Mouse (Mus musculus): ENCODE results near the gene Chrna9. TPM values are rescaled to one million over a fixed set of nuclear protein-coding genes. Genes with fewer than 3 reads are reported as not detected.

The Chrna9 gene
- total RNA-seq, 4 experiments from 2014 or later, result not detected

DNA sequence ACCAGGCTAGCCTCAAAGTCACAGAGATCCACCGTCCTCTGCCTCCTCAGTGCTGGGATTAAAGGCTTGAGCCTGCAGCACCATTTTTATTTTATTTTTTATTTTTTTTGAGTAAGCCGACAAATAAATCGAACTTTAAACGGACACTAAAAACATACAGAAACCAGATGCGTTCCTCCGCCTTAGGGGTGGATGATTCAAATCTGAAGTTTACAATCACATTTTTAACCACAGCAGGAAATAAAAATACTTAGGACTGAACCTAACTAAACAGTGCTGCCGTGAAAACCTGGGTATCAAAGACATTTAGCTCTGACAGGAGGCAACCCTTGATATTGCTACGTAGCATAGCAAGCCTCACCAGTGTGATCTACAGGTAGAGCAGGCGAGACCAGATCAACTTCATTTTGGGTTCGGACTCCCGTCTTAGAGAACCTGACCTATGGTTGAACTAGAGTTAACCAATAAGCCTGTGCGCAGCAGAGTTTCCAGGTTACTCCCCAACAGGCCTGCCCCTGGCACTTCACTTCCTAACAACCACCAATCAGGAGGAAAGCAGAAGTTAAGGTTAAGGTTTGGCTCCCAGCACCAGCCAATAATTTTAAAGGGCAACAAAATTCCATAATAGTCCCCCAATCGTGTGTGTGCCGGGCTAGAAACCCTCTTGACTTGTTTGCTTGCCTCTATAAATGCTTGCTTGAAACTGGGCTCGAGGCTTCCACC lies 73.7 kb downstream of the Chrna9 start:
- no peak for DNase-seq (ENCODE audit: low spot score in 2 of 2)

GRCm38 (mm10) chr5:66013999-66014398 lies 79.3 kb downstream of the Chrna9 start:
- DNase-seq (ENCODE audit: low spot score in 2 of 2), result no peak

DNA sequence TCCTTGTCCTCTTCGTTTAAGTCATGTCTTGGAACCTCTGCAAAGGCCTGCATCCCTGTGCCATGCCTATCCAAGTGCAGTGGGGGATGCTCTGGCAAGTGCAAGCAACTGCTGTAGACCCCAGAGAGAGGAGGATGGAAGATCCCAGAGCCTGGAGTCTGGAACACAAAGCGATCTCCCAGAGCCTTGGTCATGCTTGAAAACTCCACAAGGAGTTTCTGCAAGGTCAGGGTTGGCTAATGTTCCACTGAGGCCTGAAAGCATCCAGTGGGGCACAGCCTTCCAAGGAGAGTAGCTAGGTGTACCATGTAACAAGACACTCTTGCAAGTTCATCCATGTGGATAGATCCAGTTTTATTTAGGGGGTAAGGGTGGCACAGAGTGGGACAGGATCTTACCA lies 79.7 kb downstream of the Chrna9 start:
- no peak for DNase-seq (ENCODE audit: low spot score in 2 of 2)

- no peak for DNase-seq (ENCODE audit: low spot score in 2 of 2)
Observed at GRCm38 (mm10) chr5:66015449-66015961, 80.8 kb downstream of the Chrna9 start.

- DNase-seq (ENCODE audit: low spot score in 2 of 2), result no peak
Observed at GRCm38 (mm10) chr5:66026796-66027195, 92.1 kb downstream of the Chrna9 start.

Small RNA genes lying within 50 kb of the gene (microRNA-seq; reads per million reads assigned to microRNA genes)
- 0 reads per million in 2 experiments for gene Gm25952

Other genes with a start within 250 kb of the Chrna9 start
- gene Pds5a, start 236.6 kb upstream of the Chrna9 start, total RNA-seq (2022), result 100 to 1,000 TPM in 1 of 4 experiments, 10 to 100 TPM in 3; 77.7 to 101 (median 85.5) TPM
- 10 to 100 TPM in 2 of 4 experiments, 1 to 10 TPM in 2; 9.2 to 12.1 (median 10.0) TPM for gene N4bp2, start 171.4 kb upstream of the Chrna9 start, total RNA-seq (2022)
- gene Rhoh, start 73.7 kb upstream of the Chrna9 start, total RNA-seq (2022), result 1 to 10 TPM in 3 of 4 experiments, under 1 TPM in 1; 0.94 to 3.7 (median 1.8) TPM
- gene 9130230L23Rik, start 69.4 kb downstream of the Chrna9 start, total RNA-seq (2022), result not detected
- gene Rbm47, start 238.2 kb downstream of the Chrna9 start, total RNA-seq (2022), result 1 to 10 TPM; 1.5 to 4.4 (median 2.6) TPM

Data from layer of hippocampus, adult 8-10 months (tissue).